Mouse (Mus musculus): Measurements from ENCODE around the gene Gm7544. TPM values are rescaled to one million over a fixed set of nuclear protein-coding genes. Genes with fewer than 3 reads are reported as not detected.
"Not testable (repeated sequence)": the region's sequence is repeated elsewhere in the genome, so short reads cannot be mapped to it uniquely, and the experiment has no call there.

Gm7544 gene
- total RNA-seq (2021): not detected
- long read RNA-seq, experiment 1: 0 reads
- long read RNA-seq, experiment 2: 0 reads

- not testable (repeated sequence) for DNase-seq (ENCODE audit: low spot score in 2 of 2)
These were observed at the start of gene Gm7544 for GRCm38 (mm10) chr1:82955913-82956312. Gm7544 (minus strand) TSS chr1:82956013.

DNA sequence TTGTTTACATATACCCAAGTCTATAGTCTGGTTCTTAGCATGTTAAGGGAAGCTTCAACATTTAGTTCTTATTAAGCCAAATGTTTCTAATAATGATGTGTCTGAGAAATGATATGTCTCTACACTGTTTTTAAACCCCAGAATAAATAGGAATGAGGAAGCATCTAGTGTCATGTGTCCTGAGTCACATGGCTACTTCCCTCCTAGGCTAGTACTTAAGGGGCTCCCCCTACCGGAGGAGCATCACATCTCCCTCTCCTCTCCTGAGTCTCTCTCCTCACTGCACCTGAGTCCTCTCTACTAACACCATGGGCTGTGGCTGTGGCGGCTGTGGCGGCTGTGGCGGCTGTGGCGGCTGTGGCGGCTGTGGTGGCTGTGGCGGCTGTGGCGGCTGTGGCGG, 44.5 kb upstream of the Gm7544 start, which contains the start of gene Gm47959:
TSS of gene Gm47959 (plus strand) at position 243 of the 400 bp plus-strand sequence.
- DNase-seq (ENCODE audit: low spot score in 2 of 2): not testable (repeated sequence)

DNA sequence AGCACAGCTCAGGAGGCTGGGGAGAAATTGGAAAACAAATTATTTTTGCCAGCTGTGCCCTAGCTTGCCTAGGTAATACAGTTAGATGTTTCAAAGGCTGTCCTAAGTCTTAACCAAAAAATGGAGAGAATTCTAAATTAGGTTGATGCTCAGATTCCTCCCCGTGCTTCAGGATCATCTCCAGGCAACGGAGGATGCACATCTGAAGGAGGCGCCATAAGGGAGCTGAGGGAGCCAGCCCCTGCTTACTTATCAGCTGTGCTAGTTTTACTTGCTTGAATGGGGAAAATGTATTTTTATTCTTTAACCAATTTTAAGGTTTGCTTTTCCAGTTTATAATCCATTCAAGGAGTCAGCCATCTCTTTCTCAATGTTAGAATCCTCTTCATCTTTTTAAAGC, 38.1 kb upstream of the Gm7544 start:
- no peak for DNase-seq (ENCODE audit: low spot score in 2 of 2)

- no peak for DNase-seq (ENCODE audit: low spot score in 2 of 2)
These were observed 36.3 kb upstream of the Gm7544 start for GRCm38 (mm10) chr1:82992093-82992492.

GRCm38 (mm10) chr1:82991596-82991995, 35.8 kb upstream of the Gm7544 start:
- no peak for DNase-seq (ENCODE audit: low spot score in 2 of 2)

DNA sequence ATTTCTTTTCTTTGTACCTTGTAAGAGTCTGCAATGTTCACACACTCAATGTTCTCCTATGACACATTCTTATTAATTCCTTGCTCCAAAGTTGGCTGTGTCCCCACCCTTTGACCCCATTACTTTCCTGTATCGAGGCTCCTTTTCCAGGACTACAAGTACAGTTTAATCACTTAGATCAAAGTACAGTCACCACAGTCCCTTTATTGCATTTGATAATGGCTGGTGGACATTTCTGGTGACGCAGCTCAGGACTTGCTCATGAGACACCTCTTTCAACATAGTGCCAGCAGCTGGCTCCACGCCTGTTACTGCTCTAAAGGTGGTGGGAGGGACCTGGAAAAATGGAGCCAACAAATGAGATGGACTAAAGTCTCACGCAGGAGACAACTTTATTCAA, 35.2 kb upstream of the Gm7544 start:
- no peak for DNase-seq (ENCODE audit: low spot score in 2 of 2)

DNA sequence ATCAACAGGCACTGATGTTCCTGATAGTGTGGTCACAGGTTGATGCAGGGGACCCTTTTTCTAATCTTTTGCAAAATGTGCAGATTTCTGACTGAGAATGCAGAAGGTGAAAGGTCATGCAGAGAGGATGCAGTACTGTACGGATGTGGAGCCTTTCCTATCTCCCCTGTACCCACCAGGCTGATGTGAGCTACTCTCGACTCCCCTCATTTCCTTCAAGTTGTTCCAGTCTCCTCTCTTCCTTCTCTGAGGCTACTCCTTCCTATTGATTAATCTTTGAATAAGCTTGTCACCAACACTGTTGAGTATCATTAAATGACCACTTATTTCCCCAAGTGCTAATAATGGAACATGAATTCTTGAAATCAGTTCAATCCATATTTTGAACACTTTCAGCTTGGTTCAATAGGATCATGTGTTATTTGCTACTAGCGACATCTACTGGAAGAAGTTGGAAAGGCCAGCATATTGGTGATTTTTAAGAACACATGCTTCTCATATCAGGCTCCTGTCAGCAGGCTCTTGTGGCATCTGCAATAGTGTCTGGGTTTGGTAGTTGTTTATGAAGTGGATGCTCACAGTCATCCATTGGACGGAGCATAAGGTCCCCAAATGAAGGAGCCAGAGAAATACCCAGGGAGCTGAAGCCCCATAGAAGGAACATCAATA, 31.9 kb upstream of the Gm7544 start:
- no peak for DNase-seq (ENCODE audit: low spot score in 2 of 2)

DNA sequence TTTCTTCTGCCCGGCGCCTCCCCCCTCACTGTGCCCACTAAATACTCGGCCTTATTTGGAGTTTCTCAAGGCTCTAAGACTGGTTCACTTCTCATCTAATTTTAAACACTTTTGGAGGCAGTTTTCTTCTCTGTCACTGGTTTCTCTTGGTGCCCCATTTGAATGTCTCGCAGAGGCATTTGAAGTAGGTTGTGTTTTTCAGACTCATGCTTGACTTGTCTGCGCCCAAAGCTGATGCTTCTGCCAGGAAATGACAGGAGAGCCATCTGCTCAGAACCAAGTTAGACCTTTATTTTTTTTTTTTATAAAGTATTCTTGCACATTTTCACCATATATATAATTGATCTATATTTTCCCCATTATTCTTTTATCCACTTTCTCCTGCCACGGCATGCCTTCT, 30.9 kb upstream of the Gm7544 start:
- no peak for DNase-seq (ENCODE audit: low spot score in 2 of 2)

GRCm38 (mm10) chr1:82977840-82978239, 22.0 kb upstream of the Gm7544 start:
- DNase-seq (ENCODE audit: low spot score in 2 of 2): no peak

- no peak for DNase-seq (ENCODE audit: low spot score in 2 of 2)
These were observed 19.9 kb upstream of the Gm7544 start for GRCm38 (mm10) chr1:82975750-82976149.

GRCm38 (mm10) chr1:82974342-82974741, 18.5 kb upstream of the Gm7544 start:
- no peak for DNase-seq (ENCODE audit: low spot score in 2 of 2)

DNA sequence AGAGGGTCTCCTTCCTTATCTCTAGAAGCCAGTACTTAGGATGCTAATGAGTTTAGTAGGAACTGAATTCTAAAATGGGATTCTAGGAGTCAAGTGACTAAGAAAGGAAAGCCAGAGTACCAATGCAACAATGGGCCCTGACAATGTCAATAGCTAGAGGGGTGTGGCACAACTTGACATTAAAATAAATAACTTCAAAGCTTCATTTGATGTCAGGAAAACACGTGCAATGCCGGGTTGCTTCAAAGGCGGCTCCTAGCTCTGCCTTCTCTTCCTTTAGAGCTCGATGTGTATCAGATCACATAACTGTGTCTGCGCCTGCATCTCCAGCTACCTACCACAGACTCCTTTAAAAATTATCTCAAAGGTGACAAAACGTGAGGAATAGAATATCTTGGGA, 18.1 kb upstream of the Gm7544 start:
- DNase-seq (ENCODE audit: low spot score in 2 of 2): no peak

- DNase-seq (ENCODE audit: low spot score in 2 of 2): no peak
These were observed 17.4 kb upstream of the Gm7544 start for GRCm38 (mm10) chr1:82973244-82973643.

GRCm38 (mm10) chr1:82972046-82972445, 16.2 kb upstream of the Gm7544 start:
- DNase-seq (ENCODE audit: low spot score in 2 of 2): no peak

GRCm38 (mm10) chr1:82966413-82966812, 10.6 kb upstream of the Gm7544 start:
- no peak for DNase-seq (ENCODE audit: low spot score in 2 of 2)

DNA sequence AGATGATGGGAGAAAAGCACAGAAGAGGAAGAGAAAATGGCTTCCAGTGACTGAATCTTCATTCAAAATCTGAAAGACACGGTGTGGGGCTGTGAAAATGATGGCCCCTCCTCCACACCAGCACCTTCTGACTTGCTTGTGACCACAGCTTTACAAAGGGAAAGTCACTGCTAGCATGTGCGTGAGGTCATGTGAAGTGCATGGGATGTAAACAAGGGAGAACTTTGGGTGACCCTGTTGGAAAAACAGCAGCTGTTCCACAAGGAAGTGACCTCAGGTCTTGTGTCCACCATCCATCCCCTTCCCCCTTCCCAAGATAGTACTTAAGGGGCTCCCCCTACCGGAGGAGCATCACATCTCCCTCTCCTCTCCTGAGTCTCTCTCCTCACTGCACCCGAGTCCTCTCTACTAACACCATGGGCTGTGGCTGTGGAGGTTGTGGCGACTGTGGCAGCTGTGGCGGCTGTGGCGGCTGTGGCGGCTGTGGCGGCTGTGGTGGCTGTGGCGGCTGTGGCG, 4.1 kb upstream of the Gm7544 start, which contains the start of gene Gm47955:
TSS of gene Gm47955 (plus strand) at position 417 of the 516 bp plus-strand sequence.
- DNase-seq (ENCODE audit: low spot score in 2 of 2): no peak

DNA sequence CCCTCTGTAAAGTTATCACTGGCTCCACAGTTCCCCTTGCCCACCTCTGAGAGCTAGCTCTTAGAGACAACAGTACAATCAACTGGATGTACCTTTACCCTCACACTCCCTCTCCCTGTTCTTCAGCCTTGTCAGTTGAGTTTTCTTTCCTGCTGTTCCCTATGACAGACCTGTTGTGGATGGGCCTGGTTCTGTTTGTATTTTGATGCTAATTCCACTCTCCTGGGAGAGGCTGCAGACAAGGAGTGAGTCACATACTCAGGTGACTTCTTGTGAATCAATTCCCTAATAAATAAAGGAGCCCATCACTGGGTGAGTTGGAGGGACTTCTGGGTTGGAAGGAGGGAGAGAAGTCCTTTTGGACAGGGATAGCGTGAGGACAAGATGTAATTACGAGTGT, 7.2 kb downstream of the Gm7544 start:
- no peak for DNase-seq (ENCODE audit: low spot score in 2 of 2)

GRCm38 (mm10) chr1:82946029-82946428, 9.8 kb downstream of the Gm7544 start:
- DNase-seq (ENCODE audit: low spot score in 2 of 2): not testable (repeated sequence)

GRCm38 (mm10) chr1:82943295-82943694, 12.5 kb downstream of the Gm7544 start, which contains the start of gene A030003K21Rik:
A030003K21Rik (minus strand) TSS chr1:82943388.
- DNase-seq (ENCODE audit: low spot score in 2 of 2): not testable (repeated sequence)

DNA sequence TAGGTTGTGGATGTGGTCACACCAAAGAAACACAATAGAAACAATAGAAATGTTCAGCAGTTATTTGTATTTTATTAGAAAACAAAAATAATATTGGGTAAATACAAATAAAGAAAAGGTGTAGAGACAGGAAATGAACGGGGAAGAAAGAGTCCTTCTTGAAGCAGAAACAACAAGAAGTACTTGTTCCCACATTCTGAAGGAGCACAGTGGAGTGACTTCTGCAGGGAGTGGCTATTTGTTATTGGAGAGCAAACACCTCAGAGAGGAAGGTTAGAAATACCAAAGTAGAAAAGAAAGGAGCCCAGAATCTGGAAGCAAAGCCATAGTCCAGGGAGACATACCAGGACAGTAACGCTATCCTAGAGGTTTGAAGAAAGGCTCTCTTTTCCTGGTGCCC, 13.3 kb downstream of the Gm7544 start:
- DNase-seq (ENCODE audit: low spot score in 2 of 2): not testable (repeated sequence)

DNA sequence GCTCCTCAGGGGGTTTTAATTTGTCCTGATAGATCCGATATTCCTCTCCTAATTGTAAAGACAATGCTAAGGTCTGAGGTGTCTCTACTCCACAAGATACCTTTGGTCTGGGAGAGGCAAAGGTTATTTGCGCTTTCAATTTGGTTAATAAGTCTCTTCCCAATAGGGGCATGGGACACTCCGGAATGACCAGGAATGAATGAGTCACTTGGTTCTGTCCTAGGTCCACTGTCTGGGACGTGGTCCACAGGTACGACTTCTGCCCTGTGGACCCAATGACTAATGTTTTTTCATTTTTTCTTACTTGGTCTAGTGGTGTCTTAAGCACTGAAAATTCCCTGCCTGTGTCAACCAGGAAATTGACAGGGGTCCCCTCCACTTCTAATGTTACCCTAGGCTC, 17.1 kb downstream of the Gm7544 start:
- DNase-seq (ENCODE audit: low spot score in 2 of 2): no peak

GRCm38 (mm10) chr1:82931326-82931725, 24.5 kb downstream of the Gm7544 start, which contains the start of gene Gm6217:
Gm6217 (minus strand) TSS chr1:82931399.
- not testable (repeated sequence) for DNase-seq (ENCODE audit: low spot score in 2 of 2)

DNA sequence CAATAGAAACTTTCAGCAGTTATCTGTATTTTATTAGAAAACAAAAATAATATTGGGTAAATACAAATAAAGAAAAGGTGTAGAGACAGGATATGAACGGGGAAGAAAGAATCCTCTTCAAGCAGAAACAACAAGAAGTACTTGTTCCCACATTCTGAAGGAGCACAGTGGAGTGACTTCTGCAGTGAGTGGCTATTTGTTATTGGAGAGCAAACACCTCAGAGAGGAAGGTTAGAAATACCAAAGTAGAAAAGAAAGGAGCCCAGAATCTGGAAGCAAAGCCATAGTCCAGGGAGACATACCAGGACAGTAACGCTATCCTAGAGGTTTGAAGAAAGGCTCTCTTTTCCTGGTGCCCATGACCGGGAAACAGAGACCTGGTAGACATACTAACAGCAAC, 25.3 kb downstream of the Gm7544 start:
- DNase-seq (ENCODE audit: low spot score in 2 of 2): not testable (repeated sequence)
